Mouse (Mus musculus) neural tube, embryonic 10.5 days (tissue): ENCODE data around the gene Lrfn1.

ENCODE experiments used
- DNase-seq: peaks from one replicate; pipeline ENCODE4 v3.0.0-alpha.2; 2017; ENCODE audit warnings: low spot score; ENCODE audit errors: extremely low spot score

The Lrfn1 gene

DNA sequence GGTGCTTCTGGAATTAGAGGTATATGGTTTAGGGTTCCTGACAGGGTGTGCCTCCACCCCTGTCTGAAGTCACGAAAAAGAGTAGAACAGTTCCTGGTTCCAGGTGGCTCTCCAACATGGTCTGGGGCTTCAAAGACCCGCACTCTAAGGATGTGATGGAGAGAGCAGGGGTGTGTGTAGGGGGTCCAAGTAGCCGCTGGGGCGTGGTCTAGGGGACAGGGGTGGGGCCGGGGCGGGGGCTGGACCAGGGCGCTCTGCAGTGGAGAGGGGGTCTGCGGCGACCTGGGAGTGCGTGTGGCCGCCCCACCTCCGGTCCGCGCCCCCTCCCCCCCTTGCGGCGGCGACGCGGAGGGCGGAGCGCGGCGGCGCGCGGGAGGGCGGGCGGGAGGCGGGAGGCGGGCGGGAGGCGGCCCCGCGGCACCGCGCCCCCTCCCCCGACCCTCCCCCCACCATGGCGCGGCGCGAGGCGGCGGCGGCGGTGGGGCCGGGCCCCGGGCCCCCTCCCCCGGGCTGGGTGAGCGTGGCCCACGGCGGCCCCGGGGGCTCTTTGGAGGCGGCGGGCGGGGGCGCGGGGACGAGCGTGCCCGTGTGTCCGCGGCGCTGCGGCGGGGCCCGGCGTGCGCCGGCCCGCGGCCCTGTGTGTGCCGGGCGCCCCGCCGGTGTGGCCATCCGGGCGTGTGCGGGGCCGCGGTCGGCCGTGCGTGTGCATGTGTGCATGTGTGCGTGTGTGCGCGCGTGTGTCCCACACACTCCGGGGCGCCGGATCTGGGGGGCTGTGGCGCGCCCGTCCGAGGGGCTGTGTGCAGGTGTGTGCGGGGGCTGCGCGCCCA, at the start of gene Lrfn1:
Gene Lrfn1 (plus strand): TSS at position 450 of the 830 bp plus-strand sequence.
- peak; percentile 53 for DNase-seq

GRCm38 (mm10) chr7:28410841-28411475, 40.8 kb upstream of the Lrfn1 start:
- no peak for DNase-seq

DNA sequence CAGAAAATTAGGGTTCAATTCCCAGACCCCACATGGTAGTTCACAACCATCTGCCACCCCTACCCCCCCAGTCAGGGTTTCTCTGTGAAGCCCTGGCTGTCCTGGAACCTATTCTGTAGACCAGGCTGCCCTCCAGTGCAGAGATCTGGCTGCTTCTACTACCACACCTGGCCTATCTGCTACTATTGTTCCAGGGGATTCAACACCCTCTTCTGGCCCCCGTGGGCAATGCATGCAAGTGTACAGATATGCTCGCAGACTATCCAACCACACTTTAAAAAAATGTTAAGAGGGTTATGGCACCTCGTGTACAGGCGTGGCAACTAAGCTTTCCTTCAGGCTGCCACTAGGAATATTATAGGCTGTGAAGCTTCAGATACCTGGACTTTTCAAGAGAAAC, 39.0 kb upstream of the Lrfn1 start:
- no peak for DNase-seq

- no peak for DNase-seq
These were observed 34.4 kb upstream of the Lrfn1 start for GRCm38 (mm10) chr7:28417368-28417767.

- no peak for DNase-seq
These were observed 33.6 kb upstream of the Lrfn1 start for GRCm38 (mm10) chr7:28418096-28418670.

DNA sequence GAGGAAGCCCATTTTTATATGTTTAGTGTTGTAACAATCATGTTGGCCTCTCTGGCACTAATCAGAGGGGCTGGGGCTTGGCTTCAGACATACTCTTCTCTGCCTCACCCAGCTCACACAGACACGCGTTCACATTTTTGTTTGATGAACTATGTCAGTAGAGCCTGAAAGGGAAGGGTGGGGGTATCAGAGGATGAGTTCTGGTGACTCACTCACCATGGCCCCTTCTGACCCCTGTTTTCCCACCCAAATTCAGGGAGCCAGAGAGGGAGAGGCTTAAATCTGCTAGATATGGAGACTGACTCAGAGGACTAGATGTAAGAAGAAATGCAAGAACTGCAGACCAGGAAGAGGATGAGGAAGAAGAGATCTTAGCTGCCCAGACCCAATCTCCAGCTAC, 32.4 kb upstream of the Lrfn1 start:
- DNase-seq = no peak

- no peak for DNase-seq
These were observed 28.8 kb upstream of the Lrfn1 start for GRCm38 (mm10) chr7:28423018-28423417.

DNA sequence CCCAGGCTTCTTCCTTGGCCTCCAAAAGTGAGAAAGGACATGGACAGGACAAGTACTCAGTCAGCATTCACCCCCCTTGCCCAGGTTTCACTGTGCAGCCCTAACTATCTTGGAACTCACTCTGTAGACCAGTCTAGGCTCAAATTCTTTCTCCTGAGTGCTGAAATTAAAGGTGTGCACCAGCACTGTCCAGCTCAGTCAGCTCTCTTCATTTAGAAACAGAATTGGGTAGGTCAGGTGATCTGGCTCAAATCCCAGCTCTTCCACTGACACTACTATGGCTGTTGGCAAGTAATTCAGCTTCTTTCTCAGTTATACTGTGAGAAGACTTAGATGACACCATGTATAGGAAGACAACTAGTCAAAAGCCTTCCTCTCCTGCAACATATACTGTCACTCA, 24.0 kb upstream of the Lrfn1 start:
- no peak for DNase-seq

- DNase-seq = no peak
These were observed 21.3 kb upstream of the Lrfn1 start for GRCm38 (mm10) chr7:28430512-28430911.

- DNase-seq = no peak
These were observed 19.5 kb upstream of the Lrfn1 start for GRCm38 (mm10) chr7:28432252-28432651.

DNA sequence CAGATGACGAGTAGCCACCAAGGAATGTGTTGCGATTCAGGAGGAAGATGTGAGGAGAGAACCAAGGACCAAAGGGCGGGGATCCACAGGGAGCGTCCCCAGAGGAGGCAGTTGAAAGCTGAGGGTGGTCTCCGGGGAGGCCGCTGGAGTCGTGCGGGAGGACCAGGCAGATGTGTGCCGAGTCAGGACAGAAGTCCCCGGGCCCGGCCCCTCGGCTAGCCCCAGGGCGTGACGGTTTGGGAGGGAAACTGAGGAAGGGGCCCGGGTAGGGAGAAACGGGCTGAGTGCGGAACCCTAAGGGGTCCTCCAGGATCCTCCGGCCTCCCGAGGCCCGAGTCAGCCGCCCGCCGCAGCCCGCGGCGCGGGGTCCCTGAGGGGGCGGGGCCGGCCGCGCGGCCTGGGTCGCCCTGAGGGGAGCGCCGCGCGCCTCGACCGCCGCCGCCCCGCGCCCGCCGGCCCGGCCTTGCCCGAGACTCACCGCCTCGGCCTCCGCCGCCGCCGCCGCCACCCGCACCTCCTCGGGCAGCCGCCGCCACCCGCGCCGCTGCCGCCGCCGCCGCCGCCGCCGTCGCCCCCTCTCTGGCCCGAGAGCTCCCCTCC, 16.0 kb upstream of the Lrfn1 start:
- peak; percentile 48 for DNase-seq

DNA sequence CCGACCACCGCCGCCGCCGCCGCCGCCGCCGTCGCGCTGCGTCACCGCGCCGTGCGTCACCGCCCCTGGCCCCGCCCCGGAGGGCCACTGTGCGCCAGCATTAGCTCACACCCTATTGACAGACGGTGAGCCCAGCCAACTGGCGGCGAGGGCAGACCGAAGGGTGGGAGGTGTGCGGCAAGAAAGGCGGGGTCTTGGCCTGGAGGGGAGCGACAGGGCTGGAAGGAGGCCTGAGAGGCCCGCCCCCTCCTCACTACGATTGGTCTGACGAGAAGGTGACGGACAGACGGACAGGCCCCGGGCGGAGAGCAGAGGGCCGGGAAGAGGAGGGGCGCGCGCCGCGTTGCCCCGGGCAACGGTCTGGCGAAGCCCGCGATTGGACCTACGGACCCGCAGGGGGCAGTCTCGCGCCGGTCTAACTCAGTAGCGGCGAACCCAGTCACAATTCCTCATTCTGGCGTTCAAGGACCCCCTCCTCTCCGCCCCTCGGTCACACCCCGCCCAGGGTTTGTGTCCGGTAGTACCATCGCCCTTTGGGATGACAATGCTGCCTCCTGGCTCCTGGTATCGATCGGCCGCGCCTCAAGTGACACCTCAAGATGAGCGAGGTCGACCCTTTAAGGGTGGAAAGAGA, 15.4 kb upstream of the Lrfn1 start:
- peak; percentile 99 for DNase-seq

DNA sequence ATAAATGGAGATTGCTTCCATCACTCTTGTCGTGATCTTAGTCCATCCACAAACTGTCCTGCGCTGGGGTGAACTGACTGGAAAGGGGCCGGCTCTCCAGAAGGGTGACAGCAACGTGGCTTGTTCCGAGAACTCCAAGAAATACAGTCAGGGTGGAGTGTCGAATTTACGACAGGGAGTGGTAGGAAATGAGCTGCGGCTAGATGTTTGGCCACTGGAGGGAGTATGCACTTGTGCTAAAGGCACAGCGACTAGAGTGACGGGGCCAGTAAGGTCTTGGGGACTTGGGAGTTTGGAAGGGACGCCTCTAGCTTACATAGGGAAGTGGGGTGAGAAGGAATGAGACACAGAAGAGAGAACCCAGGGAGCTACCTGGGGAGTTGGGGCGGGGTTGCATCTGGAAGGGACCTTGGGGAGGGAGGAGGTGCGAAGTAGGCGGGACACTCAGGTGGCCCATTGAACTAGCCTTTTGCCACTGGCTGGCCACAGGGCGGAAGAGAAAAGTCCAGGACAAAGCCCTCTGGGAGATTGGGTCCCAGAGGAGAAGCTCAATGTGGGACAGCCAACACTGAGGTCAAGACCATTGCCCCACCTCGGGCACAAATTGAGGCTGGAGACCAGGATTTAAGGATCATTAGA, 14.7 kb upstream of the Lrfn1 start, which contains the start of gene Gmfg:
Gene Gmfg (plus strand): TSS at position 516 of the 639 bp plus-strand sequence.
- peak; percentile 74 for DNase-seq

DNA sequence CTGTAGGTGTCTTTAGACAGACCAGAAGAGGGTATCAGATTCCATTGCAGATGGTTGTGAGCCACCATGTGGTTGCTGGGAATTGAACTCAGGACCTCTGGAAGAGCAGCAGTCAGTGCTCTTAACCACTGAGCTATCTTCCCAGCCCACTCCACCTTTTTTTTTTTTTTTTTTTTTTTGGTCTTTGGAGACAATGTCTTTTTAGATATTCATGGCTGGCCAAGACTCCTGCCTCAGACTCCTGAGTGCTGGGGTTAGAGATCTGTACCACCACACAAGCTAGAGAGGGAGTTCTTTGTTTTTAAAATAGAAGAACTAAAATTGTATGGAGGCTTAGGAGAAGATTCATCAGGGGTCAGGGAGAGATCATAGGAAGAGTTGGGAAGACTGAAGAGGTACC, 13.8 kb upstream of the Lrfn1 start:
- DNase-seq = no peak

DNA sequence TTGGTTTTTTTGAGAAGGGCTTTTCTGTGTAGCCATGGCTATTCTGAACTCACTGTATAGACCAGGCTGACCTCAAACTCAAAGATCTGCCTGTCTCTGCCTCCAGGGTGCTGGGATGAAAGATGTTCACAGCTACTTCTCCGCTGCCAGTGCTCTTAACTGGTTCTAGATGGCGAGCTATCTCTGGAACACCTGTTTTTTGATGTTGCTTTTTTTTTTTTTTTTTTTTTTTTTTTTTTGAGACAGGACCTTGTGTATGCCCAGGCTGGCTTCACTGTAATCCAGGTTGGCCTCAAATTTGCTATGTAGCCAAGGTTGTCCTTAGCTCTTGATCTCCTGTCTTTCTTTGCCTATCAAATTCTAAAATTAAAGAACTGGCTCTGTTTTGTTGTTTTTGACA, 13.0 kb upstream of the Lrfn1 start:
- DNase-seq = no peak

DNA sequence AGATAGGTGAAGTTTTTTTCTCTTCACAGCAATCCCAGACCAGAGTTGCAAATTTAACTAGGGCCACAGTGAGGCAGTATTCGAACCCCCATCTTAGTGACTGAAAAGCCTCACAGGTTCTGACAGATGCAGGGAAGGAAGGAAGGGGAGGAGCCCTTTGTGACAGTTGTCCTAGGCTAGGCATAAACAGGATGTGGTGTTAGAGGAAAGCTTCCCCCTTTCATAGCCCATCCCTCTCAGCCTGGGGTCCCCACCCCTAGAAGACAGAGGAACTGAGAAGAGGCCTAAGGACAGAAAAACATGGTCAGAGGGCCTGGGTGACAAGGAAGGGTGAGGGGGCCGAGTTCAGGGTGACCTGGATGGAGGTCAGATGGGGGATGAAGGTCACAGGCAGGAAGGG, 11.0 kb upstream of the Lrfn1 start:
- DNase-seq = no peak

- no peak for DNase-seq
These were observed 9.8 kb upstream of the Lrfn1 start for GRCm38 (mm10) chr7:28441776-28442485.

DNA sequence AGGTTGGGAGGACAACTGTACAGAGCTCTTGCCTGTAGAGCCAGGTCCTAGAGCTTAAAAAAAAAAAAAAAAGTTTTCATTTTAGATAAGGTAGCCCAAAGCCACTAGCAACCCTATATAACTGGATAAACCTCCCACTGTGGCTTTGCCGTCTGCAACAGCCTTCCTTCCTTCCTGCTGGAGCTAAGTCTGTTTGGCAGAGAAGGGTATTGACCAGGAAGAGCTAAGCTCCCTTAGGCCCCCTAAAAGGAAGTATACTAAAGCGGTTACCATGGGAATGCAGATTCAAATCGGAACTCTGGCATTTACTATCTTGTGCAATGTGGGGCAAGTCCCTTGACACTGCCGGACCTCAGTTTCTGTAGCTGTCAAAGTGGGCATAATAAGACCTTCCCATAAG, 9.1 kb upstream of the Lrfn1 start:
- no peak for DNase-seq

DNA sequence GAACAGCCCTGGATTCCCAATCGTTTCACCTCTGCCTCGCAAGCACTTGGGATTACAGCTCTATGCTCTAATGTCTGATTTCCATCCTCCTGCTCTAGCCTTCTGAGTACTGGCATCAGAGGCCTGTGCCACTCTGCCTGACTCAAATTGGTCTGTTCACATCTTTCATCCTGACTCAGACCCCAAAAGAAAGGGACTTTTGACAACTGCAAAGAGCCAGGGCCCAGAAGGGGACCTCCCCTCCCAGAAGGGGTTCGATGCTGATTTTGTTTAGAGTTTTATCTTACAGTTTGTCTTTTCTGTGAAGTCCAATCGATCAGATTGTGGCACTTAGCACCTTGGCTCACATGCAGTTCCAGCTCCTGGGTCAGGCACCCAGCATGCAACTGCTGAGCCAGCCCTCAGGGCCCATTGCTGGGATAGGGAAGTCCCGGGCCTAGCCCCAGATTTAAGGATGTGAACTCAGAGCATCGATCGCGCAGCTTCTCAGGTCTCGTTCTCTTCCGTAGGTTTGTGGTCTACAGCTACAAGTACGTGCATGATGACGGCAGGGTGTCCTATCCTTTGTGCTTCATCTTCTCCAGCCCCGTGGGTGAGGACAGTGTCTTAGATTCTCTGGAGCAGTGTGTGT, 7.3 kb upstream of the Lrfn1 start:
- no peak for DNase-seq

GRCm38 (mm10) chr7:28446446-28446845, 5.3 kb upstream of the Lrfn1 start:
- peak; percentile 88 for DNase-seq
